Mouse (Mus musculus) embryo, embryonic 10 days (tissue): ENCODE measurements around the gene Depdc5.
"Not testable (repeated sequence)": the region's sequence is repeated elsewhere in the genome, so short reads cannot be mapped to it uniquely, and the experiment has no call there.

Source experiments
- DNase-seq: peaks from one replicate; pipeline ENCODE4 v3.0.0-alpha.2; 2015; ENCODE audit warnings: low spot score

The Depdc5 gene

DNA sequence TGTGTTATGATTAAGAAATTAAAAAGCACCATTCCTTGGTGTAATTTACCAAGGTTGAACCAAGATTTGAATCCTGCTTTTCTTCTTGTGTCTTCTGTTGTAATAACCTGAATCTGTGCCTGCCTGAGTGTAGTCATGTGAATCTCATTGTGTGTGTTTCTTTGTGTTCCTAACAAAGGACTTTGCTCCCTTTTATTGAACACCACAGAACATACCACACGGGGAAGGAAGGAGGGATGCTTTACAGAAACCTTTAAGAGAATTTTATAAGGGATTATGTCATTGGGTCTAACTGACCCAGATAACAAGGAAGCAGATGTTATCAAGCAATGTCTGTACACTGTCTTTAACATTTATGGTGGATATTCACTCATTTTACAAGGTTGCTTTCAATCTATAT, 44.0 kb downstream of the Depdc5 start:
- no peak for DNase-seq

DNA sequence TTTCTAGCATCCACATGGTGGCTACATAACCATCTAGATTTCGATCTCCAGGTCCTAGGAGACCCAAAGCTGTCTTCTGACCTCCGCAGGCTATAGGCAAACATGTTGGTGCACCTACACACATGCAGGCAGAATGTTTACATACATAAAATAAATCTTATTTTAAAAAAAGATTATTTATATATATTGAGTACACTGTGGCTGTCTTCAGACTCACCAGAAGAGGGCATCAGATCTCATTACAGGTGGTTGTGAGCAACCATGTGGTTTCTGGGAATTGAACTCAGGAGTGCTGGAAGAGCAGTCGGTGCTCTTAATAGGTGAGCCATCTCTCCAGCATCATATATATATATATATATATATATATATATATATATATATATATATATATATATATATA, 50.6 kb downstream of the Depdc5 start:
- no peak for DNase-seq

DNA sequence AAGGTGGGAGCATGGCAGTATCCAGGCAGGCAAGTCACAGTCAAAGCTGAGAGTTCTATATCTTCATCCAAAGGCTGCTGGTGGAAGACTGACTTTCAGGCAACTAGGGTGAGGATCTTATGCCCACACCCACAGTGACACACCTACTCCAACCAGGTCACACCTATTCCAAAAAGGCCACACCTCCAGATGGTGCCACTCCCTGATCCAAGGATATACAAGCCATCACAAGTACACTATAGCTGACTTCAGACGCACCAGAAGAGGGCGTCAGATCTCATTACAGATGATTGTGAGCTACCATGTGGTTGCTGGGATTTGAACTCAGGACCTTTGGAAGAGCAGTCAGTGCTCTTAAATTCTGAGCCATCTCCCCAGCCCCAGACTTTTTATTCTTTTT, 55.8 kb downstream of the Depdc5 start:
- not testable (repeated sequence) for DNase-seq

DNA sequence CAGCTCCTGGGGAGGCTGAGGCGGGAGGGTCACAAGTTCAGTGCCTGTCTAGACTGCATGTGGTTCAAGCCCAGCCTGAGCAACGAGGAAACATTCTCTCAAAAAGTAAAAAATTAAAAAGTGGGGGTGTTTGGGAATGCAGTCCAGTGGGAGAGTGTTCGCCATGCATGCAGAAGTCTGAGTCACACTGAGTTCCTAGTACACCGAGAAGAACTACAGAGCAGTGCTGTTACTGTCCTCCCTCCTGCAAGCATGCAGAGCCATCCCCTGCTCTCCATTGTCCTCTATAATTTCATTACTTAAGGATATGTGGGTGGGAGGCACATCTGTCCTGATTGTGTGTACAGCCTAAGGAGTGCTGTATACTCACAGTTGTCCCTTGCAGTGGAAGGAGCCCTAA, 59.4 kb downstream of the Depdc5 start:
- DNase-seq = no peak

DNA sequence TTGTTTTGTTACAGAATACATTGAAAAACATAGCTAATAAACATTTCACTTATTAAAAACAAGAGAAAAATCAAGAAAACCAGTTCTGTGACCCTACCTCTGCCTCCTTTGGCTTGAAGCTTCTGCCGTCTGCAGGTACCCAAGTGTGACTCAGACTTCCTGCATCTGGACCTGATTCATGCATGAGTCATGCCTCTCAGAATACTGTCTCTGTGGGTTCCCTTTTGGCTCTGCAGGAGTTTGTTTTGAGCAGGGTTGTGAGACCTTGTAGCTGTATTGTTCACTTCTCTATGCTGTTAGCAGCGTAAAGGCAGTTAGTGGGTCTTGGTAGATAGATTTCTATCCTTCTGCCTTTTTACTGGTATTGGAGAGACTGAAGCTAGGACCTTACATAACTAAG, 67.3 kb downstream of the Depdc5 start:
- DNase-seq = no peak

DNA sequence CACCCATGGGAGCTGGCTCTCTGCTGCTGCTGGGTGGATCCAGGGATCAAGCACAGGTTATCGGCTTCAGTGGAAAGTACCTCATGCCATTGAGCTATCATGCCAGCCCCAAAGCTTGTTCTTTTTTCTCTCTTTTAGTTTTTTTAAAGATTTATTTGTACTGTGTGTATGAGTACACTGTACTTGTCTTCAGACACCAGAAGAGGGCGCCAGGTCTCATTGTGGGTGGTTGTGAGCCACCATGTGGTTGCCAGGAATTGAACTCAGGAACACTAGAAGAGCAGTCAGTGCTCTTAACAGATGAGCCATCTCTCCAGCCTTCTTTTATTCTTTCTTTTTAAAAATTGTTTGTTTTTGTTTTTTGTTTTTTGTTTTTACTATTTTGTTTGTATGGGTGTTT, 71.2 kb downstream of the Depdc5 start:
- DNase-seq = peak; percentile 48

DNA sequence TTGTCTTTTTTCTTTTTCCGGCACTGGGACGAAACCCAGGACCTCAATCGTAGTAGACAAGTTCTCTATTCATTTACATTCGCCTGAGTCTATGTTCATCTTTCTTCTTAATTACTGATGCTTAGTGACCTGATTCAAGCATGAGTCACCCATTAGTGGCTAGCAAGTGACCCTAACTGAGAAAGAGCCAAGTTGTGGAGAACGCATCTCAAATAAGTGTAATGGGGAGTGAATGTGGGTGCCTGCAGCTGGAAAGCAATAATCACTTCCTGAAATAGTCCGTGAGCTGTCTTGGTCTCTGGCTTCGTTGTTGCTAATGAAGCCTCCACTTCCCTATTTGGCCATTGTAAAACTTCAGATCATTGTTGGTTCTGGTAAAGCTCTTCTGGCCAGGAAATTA, 77.1 kb downstream of the Depdc5 start:
- DNase-seq = no peak

DNA sequence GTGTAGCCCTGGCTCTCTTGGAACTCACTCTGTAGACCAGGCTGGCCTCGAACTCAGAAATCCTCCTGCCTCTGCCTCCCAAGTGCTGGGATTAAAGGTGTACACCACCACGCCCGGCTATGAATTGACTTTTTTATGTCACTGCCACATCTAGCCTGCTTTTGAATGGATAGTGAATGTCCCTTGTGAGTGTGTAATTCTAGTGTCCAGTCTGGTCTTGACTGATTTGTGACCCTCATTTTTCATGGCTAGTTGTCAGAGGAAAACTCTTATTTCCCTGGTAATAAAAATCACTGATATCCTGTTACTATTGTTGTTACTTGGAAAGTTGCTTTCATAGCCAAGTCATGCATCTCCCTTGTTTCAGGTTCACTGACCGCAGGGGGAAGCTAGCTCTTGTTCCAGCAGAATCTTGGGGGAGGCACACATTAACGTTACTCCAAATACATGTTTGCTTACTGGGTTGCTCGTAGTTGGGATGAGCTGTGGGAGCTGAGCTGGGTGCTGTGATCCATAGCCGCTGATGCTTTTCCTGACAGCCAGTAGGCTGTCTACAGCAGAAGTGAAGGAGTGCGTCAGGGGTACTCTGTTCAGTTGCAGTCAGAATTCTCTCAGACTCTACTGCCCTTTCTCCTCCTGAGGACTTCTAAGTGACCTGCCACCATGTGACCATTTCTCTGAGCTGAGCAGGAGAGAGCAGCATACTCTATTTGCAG, 77.9 kb downstream of the Depdc5 start:
- no peak for DNase-seq

DNA sequence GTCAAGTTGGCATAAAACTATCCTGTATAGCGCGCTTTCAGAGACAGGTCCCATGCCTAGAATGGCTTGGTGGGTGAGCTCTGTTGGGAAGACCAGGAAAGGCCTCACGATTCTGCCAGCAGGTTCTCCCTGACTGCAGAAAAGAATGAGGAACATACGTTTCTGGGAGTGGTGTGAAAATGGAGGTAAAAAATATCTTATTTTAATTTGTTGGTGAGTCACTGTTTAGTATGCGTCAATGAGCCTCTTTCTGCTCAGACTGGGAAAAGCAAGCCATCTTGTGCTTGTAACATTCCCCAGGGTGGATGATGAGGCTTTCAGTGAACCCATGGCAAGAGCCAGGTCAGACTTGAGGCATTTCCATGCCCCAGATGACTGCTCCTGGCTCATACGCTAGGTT, 86.6 kb downstream of the Depdc5 start:
- no peak for DNase-seq

DNA sequence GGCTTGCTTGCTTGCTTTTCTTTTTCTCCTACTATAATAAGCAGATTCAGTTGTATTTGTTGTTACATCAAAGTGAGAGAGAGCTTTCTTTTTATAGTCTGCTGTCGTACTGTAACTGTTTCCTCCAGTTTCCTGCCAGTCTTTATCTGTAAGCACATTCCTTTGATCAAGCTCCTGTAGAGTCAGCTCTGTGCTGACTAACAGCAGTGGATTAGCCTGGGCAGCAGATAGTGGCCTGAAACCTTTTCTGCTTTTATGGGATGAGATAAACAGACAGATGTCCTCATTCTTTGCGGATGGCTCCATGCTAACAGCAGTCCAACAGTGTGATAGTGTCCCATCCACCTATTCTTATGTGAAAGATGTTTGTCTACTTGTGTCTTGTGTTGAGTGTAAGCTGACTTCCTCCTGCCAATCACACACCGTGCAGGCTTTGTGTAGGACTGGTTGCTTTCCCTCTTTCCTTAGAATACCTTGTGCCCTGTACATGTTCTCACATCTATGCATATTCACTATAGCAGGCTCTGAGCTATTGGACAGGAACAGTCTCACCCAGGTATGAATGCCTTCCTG, 87.3 kb downstream of the Depdc5 start:
- DNase-seq = no peak

DNA sequence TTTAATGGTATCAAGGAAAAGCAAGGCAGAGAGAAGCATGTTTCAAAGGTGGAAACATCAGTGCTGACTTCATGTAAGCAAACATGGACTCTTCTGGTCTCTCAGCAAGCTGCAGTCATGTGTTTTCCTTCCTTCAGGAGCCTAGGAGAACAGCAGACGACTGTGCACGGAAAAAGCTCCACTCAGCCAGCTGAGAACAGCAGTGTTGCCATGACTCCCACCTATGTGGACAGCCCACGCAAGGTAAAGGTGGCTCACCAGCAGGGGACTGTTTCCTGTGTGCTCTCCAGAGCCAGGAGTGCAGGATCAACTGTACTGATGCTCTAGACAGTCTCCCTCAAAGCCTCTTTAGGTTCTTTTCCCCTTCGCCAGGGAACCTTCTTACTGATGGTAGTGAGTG, 92.2 kb downstream of the Depdc5 start:
- no peak for DNase-seq

DNA sequence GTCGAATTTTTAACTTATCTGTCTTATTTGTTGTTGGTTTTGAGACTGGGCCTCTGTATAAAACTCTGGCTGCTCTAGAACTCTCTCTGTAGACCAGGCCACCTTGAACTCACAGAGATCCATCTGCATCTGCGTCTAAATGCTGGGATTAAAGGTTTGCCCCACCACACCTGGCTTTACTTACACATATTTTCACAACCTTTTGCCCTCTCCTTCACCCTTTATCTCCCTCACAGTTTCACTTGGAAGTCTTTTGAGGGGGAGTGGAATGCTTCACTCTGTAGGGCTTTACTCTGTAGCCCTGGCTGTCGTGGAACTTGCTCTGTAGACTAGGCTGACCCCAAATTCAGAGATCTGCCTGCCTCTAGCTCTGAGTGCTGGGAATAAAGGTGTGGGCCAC, 98.1 kb downstream of the Depdc5 start:
- no peak for DNase-seq

DNA sequence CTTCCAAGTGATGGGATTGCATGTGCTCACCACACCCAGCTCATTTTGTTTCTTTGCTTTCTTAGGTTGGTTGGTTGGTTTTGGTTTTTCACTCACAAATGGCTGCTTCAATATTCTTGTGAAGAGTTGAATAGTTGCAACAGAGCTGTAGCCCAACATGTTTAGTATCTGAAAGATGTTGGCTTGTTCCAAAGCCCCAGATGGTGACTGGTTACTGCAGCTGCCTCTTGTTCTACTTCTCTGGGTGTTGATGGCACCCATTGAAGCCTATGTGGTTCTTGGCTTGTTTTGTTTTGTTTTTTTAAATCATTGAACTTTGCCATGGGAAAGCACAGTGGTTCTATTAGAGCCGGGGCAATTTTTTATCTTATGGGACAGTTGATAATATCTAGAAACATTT, 99.1 kb downstream of the Depdc5 start:
- DNase-seq = no peak

DNA sequence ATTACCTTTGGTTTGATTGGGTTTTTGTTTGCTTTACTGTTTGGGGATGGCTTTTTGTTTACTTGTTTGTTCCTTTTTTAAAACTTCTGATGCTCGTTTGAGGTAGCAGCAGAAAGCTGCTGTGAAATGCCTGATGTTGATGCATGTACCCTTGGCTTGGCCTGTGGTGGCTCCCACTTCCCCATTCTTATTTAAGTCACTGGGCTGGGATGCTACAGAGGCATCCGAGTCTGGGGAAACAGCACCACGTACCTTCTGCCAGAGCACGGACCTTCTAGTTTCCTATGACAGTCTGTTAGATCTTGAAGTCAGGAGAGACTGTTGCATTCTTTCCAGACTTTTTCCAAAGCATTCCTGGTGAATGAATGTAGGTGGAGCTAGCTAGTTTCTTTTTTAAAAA, 113.0 kb downstream of the Depdc5 start:
- DNase-seq = no peak

DNA sequence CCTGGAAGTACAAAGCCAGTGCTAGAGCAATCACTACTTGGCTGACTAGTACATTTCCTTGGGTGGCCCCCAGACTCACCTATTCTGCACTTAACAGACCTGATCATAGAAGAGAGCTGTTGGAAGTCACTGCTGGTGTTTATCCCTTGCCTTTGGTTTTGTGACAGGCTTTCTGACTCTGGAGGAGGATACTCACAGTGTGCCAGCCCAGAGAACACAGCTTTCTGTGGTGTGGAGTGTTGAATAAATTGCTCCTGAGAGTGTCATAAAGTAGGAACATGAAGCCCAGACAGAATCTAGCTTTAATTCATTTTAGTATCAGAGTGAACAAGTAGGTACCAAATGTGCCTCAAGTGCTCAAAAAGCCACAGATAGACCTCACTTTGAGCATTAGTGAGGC, 113.7 kb downstream of the Depdc5 start:
- DNase-seq = no peak

DNA sequence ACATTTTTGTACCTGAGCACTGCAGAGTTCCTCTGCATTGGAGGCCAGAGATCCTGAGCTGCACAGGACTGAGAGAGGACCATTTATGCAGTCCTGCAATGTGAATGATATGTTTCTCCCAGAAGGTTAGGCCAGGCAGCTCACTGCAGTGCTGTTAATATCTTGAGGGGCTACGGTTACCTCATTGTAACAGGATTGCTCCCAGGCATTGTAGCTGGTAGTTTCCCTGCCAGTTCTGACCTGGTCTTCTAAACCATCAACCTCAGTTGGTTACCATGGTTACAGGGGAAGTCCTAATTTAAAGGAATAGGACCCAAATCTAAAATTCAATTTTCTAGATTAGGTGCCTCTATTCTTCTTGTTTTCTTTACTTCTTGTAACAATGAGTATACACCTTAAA, 121.9 kb downstream of the Depdc5 start:
- DNase-seq = no peak

DNA sequence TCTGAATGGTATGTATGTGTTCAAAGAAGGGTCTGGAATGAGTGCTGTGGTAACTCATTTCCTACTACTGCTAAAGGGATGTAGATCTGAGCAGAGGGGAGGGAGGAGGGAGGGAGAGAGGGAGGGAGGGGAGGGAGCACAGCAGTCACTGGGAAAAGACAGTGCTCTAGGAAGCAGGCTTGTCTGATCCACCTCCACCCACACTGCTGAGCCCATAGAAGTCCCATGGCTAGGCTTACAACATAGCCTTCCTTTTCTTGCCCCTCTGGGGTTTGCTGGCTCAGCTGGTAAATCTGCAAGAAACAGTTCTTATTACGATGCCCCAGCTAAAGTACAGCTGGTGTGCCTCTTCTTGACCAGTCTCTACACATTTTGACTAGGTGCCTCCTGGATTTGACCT, 124.4 kb downstream of the Depdc5 start:
- no peak for DNase-seq

DNA sequence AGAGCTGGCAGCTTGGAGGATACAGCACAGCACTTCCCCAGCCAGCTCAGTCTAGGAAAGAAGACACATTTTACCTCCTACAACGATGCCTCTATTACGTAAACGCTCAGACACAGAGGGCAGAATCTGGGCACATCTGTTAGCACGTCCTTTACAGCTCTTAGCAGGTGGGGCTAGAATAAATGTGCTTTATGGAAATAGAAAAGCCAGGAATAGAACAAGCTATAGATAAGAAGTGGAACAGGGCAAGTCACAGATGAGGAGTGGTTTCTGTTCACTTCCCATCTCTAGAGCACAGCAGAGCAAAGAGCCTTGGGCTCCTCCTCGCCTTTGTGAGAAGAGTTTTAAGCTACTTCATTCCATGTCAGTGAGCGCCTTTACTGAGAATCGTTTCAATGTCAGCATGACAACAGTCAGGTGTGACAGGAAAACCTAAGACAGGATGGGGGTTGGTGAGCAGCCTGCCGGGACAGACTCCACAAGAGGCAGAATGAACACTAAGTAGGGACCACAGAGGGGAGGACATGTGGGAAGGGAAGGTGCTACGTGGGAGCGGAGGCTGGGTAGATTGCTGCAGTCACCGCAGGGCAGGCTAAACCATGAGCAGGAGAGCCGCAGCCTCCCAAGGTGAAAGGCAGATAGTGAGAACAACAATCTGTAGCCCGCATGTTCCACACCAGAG, 126.6 kb downstream of the Depdc5 start:
- no peak for DNase-seq

DNA sequence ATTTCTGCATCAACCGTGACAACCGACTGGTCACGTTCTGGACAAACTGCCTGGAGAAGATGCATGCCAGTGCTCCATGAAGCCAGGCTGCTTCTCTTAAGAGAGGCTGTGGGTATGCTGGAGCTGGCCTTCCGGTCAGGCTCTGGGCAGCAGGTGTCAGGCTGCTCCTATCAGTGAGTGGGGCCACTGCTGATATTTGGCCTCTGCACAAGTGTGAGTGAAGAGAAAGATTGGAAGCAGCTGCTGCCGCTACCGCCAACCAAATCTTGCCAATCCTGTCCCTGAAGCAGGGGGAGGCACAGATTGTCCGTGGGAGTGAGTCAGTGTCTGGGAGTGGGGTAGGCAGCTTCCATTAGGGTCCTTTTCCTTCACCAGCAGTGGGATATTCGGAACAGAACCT, 127.7 kb downstream of the Depdc5 start:
- DNase-seq = no peak

DNA sequence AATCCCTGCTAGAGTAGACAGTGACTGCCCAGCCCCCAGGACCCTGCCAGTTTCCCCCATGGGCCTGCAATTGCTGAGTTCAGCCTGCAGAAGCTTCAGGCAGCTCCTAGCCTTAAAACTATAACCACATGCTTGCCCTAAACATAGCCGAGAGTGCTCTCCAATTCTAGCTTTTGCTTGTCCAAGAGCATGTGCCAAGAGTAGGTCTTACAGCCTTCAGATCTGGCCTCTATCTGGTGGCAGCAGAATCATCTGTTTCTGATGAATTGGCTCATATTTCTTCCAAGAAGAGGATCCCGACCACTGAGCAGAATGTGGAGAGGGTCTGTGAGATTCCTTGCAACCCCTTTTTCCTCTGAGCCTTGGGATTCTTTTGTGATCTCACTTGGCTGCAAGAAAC, 131.0 kb downstream of the Depdc5 start:
- DNase-seq = no peak

DNA sequence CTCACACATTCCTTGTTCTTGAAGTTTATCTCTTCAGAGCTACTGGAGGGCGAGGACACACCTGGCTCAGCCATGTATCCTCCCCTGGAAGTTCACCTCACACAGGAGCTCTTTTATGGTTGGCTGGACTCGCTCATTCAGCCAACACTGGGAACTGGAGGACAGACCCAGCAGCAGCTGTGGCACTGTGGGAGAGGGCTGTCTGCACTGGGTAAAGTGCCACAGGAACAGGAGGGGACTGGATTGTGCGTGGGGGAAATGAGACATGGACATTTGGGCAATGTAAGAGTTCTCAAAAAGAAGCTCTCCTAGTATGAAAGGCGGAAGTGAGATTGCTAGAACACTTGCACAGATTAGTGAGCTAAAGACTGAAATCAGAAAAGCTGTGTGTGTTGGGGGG, 132.3 kb downstream of the Depdc5 start:
- no peak for DNase-seq

DNA sequence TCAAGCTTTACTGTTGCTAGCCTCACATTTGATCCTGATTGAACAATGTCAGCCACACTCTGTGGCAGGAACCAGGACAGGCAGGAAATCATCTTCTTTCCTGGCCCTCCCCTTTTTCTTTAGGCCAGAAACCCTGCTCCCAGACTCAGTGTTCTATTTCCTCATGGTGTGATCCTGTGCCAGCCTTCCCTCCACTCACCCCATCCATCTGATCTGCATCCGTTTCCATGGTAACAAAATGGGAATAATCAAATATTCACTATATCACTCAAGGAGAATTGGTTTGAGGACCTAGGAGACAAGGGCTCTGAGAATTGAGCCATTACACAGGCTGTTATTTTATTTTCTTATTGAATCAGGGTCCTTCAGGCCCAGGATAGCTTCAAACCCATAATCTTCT, 133.1 kb downstream of the Depdc5 start:
- DNase-seq = no peak

DNA sequence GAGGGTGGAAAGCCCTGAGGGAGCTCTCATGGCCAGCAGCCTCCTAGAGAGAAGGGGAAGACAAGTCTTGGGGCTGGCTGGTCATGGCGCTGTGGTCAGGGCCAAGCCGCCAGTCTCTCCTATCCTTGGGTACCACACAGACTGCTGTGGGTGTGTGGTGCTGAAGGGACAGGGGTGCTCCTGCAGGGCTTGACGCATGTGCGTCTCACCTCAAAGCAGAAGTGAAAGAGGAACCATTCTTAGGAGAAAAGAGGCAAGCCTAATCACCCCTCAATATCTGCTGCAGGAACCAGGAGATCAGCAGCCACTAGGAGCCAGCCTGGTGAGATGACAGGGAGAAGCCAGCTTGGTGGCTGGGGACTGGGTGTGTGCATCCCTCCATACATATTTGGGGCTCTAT, 134.2 kb downstream of the Depdc5 start:
- no peak for DNase-seq

DNA sequence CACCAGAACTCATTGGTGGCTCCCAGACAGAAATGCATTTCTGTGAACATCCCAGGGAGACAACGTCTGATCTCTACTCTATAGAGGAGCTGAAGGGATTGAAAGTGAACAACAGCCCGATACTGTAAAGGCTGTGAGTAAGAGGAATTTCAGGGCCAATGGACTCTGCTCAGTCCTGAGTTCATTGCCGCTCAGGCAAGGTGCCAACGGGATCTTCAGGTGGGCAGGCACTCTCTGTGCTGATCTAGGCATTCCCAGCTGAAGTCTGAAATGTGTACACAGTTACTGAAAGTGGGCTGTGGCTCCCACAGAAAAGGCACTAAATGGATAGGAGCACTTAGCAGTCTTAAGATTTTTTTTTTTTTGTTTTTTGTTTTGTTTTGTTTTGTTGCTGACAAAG, 135.3 kb downstream of the Depdc5 start:
- no peak for DNase-seq
